Mouse (Mus musculus): ENCODE measurements around the gene Olfr1138.

DNA sequence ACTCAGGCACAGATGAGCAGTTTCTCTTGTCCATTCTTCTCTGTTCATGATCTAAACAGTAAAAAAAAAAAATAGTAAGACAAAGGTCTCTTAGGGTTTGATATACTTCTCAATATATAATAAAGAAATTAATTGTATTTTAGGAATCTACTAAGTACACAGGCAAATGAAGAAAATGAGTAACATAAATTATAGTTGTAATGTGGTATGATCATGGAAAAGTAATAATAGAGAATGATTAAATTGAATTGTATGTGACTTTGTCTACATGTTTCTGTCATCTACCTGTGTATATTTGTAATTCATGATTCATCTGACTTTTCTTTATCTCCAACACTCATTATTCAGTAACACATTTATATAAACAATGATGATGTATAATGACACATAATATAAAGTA lies 45.9 kb downstream of the Olfr1138 start, which contains the start of gene Olfr1136:
- TF ChIP-seq ZNF384 (IDR thresholded peaks at IDR 0.05; ENCODE audit: low read depth, low read length): no peak
- TF ChIP-seq MAFK (IDR thresholded peaks at IDR 0.05; ENCODE audit: insufficient read depth, low read depth, low read length): no peak
